Mouse (Mus musculus): ENCODE results near the gene Atg16l2. TPM values are rescaled to one million over a fixed set of nuclear protein-coding genes. Genes with fewer than 3 reads are reported as not detected.

The Atg16l2 gene
- polyA plus RNA-seq (2015; fragmentation: Nextera tagmentation; extraction: Ambion mirVana) = 12.9 and 17.1 TPM in 2 replicates

- H3K36me3 ChIP-seq (ENCODE audit: insufficient read depth, low read length) = no peaks in the 10 kb centered on the region
- peak within 1 kb of the TSS; percentile 73 for H3K27ac ChIP-seq (ENCODE audit: low read length)
- peak within 1 kb of the TSS; percentile 37 for H3K9ac ChIP-seq (replicated peaks; ENCODE audit: low read depth)
- under 1% methylated on average over 37 of the region's 39 CpGs for WGBS
- peak within 1 kb of the TSS; percentile 51 for H3K4me3 ChIP-seq (ENCODE audit: low read depth, low read length)
- H3K4me1 ChIP-seq (ENCODE audit: insufficient read depth, low read depth, low read length) = 0 out of 2 replicates have a peak, but pooled peaks cover under 1% of the 10 kb centered on the region
- ATAC-seq (peak; percentile 95), DNase-seq (ENCODE audit: low spot score) (peak; percentile 97)
- H3K9me3 ChIP-seq (ENCODE audit: low read length) = no peaks in the 10 kb centered on the region
- TF ChIP-seq CTCF (IDR thresholded peaks at IDR 0.05) (peak; percentile 72), EP300 (IDR thresholded peaks at IDR 0.05) (no peak)
- no peaks in the 10 kb centered on the region for H3K27me3 ChIP-seq (replicated peaks; ENCODE audit: insufficient read depth, low read length)
- H3K4me2 ChIP-seq (replicated peaks; ENCODE audit: low read depth, low read length) = peak within 1 kb of the TSS; percentile 76
These were observed at the start of gene Atg16l2 for GRCm38 (mm10) chr7:101301881-101302456. Gene Atg16l2 (minus strand): TSS chr7:101302251.

GRCm38 (mm10) chr7:101349861-101350260 lies 47.8 kb upstream of the Atg16l2 start:
- peaks cover 4% of the 10 kb centered on the region; the same call in 1 of the 2 replicates for H3K4me1 ChIP-seq (ENCODE audit: insufficient read depth, low read depth, low read length)
- WGBS = 49% methylated on average over 2 of the region's 2 CpGs
- no peaks in the 10 kb centered on the region for H3K36me3 ChIP-seq (ENCODE audit: insufficient read depth, low read length)
- H3K4me3 ChIP-seq (ENCODE audit: low read depth, low read length) = no peak overlapping the region
- H3K9ac ChIP-seq (replicated peaks; ENCODE audit: low read depth) = no peak overlapping the region
- ATAC-seq (no peak), DNase-seq (ENCODE audit: low spot score) (no peak)
- H3K4me2 ChIP-seq (replicated peaks; ENCODE audit: low read depth, low read length) = no peak overlapping the region
- H3K27ac ChIP-seq (ENCODE audit: low read length) = no peak overlapping the region
- H3K27me3 ChIP-seq (replicated peaks; ENCODE audit: insufficient read depth, low read length) = no peaks in the 10 kb centered on the region
- TF ChIP-seq EP300 (IDR thresholded peaks at IDR 0.05) = no peak
- TF ChIP-seq CTCF (IDR thresholded peaks at IDR 0.05) = no peak
- H3K9me3 ChIP-seq (ENCODE audit: low read length) = no peaks in the 10 kb centered on the region

GRCm38 (mm10) chr7:101348312-101348711 lies 46.3 kb upstream of the Atg16l2 start:
- H3K9me3 ChIP-seq (ENCODE audit: low read length) = no peaks in the 10 kb centered on the region
- ATAC-seq = peak; percentile 10; the same call in 1 of the 2 replicates

DNA sequence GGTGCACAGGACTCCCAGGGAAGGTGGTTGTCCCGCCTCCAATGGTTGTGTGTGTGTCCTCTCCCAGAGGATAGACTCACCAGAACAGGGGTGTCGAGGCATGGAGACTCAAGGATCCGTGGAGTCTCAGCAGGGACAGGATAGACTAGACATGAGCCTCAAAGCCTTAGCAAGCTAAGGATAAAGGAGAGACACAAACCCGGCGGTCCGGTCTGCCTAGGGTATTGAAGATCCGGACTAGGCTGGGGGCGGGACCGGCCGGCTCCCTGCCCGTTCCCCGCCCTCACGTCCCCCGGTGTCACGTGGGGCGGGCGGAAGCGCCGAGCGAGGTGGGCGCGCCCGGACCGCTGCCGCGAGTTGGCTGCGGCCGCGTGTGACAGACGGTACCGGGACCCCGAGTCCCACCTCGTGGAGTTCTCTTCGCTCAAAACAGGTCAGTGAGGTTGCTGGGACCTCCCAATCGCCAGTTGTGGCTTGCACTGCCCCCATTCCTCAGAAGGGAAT lies 45.8 kb upstream of the Atg16l2 start, which contains the start of gene Arap1:
TSS of gene Arap1 (plus strand) at position 301 of the 504 bp plus-strand sequence.
- no peaks in the 10 kb centered on the region for H3K27me3 ChIP-seq (replicated peaks; ENCODE audit: insufficient read depth, low read length)

More at GRCm38 (mm10) chr7:101348312-101348711, 46.3 kb upstream of the Atg16l2 start:
- Histone ChIP-seq H3K9ac (replicated peaks; ENCODE audit: low read depth) (peak overlapping the region; percentile 43; the same call in 1 of the 2 replicates), H3K27ac (ENCODE audit: low read length) (no peak overlapping the region), H3K4me1 (ENCODE audit: insufficient read depth, low read depth, low read length) (peaks cover 4% of the 10 kb centered on the region; the same call in 1 of the 2 replicates), H3K4me2 (replicated peaks; ENCODE audit: low read depth, low read length) (peak overlapping the region; percentile 98), H3K4me3 (ENCODE audit: low read depth, low read length) (peak overlapping the region; percentile 46), H3K36me3 (ENCODE audit: insufficient read depth, low read length) (no peaks in the 10 kb centered on the region), H3K27me3 (replicated peaks; ENCODE audit: insufficient read depth, low read length) (no peaks in the 10 kb centered on the region)
- TF ChIP-seq EP300 (IDR thresholded peaks at IDR 0.05) (no peak), CTCF (IDR thresholded peaks at IDR 0.05) (no peak)
- no peak for DNase-seq (ENCODE audit: low spot score)
- 3% methylated on average over 13 of the region's 13 CpGs for WGBS

GRCm38 (mm10) chr7:101346991-101347390 lies 44.9 kb upstream of the Atg16l2 start:
- no peak for ATAC-seq

More for the DNA sequence above, 45.8 kb upstream of the Atg16l2 start, which contains the start of gene Arap1:
- TF ChIP-seq CTCF (IDR thresholded peaks at IDR 0.05) (no peak), EP300 (IDR thresholded peaks at IDR 0.05) (no peak)
- peak; percentile 87 for ATAC-seq
- Histone ChIP-seq H3K9me3 (ENCODE audit: low read length) (no peaks in the 10 kb centered on the region), H3K4me2 (replicated peaks; ENCODE audit: low read depth, low read length) (peak within 1 kb of the TSS; percentile 98), H3K4me1 (ENCODE audit: insufficient read depth, low read depth, low read length) (peaks cover 4% of the 10 kb centered on the region; the same call in 1 of the 2 replicates), H3K4me3 (ENCODE audit: low read depth, low read length) (peak within 1 kb of the TSS; percentile 46), H3K27ac (ENCODE audit: low read length) (no peak within 1 kb of the TSS), H3K36me3 (ENCODE audit: insufficient read depth, low read length) (no peaks in the 10 kb centered on the region), H3K9ac (replicated peaks; ENCODE audit: low read depth) (peak within 1 kb of the TSS; percentile 43; the same call in 1 of the 2 replicates)
- 1% methylated on average over 35 of the region's 35 CpGs for WGBS
- peak; percentile 87 for DNase-seq (ENCODE audit: low spot score)

GRCm38 (mm10) chr7:101344892-101345291 lies 42.8 kb upstream of the Atg16l2 start:
- Histone ChIP-seq H3K4me3 (ENCODE audit: low read depth, low read length) (no peak overlapping the region), H3K4me1 (ENCODE audit: insufficient read depth, low read depth, low read length) (peaks cover 7% of the 10 kb centered on the region; the same call in 1 of the 2 replicates)

More at GRCm38 (mm10) chr7:101346991-101347390, 44.9 kb upstream of the Atg16l2 start:
- H3K4me3 ChIP-seq (ENCODE audit: low read depth, low read length) = no peak overlapping the region
- H3K27ac ChIP-seq (ENCODE audit: low read length) = no peak overlapping the region
- no peaks in the 10 kb centered on the region for H3K27me3 ChIP-seq (replicated peaks; ENCODE audit: insufficient read depth, low read length)
- TF ChIP-seq CTCF (IDR thresholded peaks at IDR 0.05) = no peak
- TF ChIP-seq EP300 (IDR thresholded peaks at IDR 0.05) = no peak
- H3K36me3 ChIP-seq (ENCODE audit: insufficient read depth, low read length) = no peaks in the 10 kb centered on the region
- no peaks in the 10 kb centered on the region for H3K9me3 ChIP-seq (ENCODE audit: low read length)
- no peak for DNase-seq (ENCODE audit: low spot score)
- no peak overlapping the region for H3K9ac ChIP-seq (replicated peaks; ENCODE audit: low read depth)
- WGBS = 75% methylated on average over 2 of the region's 2 CpGs
- no peak overlapping the region for H3K4me2 ChIP-seq (replicated peaks; ENCODE audit: low read depth, low read length)
- H3K4me1 ChIP-seq (ENCODE audit: insufficient read depth, low read depth, low read length) = peaks cover 4% of the 10 kb centered on the region; the same call in 1 of the 2 replicates

More at GRCm38 (mm10) chr7:101344892-101345291, 42.8 kb upstream of the Atg16l2 start:
- no peak for ATAC-seq
- DNase-seq (ENCODE audit: low spot score) = no peak
- no peaks in the 10 kb centered on the region for H3K9me3 ChIP-seq (ENCODE audit: low read length)
- H3K36me3 ChIP-seq (ENCODE audit: insufficient read depth, low read length) = no peaks in the 10 kb centered on the region
- TF ChIP-seq EP300 (IDR thresholded peaks at IDR 0.05) = no peak
- TF ChIP-seq CTCF (IDR thresholded peaks at IDR 0.05) = no peak
- H3K27me3 ChIP-seq (replicated peaks; ENCODE audit: insufficient read depth, low read length) = no peaks in the 10 kb centered on the region
- no peak overlapping the region for H3K27ac ChIP-seq (ENCODE audit: low read length)
- H3K9ac ChIP-seq (replicated peaks; ENCODE audit: low read depth) = no peak overlapping the region
- 51% methylated on average over 4 of the region's 4 CpGs for WGBS
- no peak overlapping the region for H3K4me2 ChIP-seq (replicated peaks; ENCODE audit: low read depth, low read length)
